Mouse (Mus musculus) spleen, embryonic (tissue): ENCODE data around the gene Hoxa7.

Experiments used
- CTCF ChIA-PET: fragments of 350-600 bp; sonication (Branson Sonifier 250); formaldehyde crosslinking; loops from one replicate; lab custom pipeline; 2022; lab: Charles Lee

Gene Hoxa7

GRCm38 (mm10) chr6:52215771-52216535, 5.7 kb downstream of the Hoxa7 start:
- CTCF ChIA-PET = no interaction called here

- CTCF ChIA-PET = no interaction called here
These were observed 6.6 kb downstream of the Hoxa7 start for GRCm38 (mm10) chr6:52215070-52215469.

GRCm38 (mm10) chr6:52214271-52214670, 7.4 kb downstream of the Hoxa7 start:
- CTCF ChIA-PET = interaction anchor here (0.6 to 0.7 kb wide), 2 partner anchors 386 to 1041 kb away, joined by 4 read pairs; no protein-coding TSS in a partner anchor

- CTCF ChIA-PET = interaction anchor here (0.6 to 0.7 kb wide), 2 partner anchors 499 to 1040 kb away, joined by 4 to 14 read pairs; no protein-coding TSS in a partner anchor
These were observed 8.3 kb downstream of the Hoxa7 start, which contains the start of the genes Hoxa3 and Gm28308 for GRCm38 (mm10) chr6:52213119-52213986. Hoxa3 (minus strand) TSS chr6:52213336. Gm28308 (minus strand) TSS chr6:52213339.

- CTCF ChIA-PET = interaction anchor here (1.5 kb wide), 1 partner anchor 28 kb away, joined by 4 read pairs; the partner anchor contains the start of gene Hoxa10
These were observed 9.0 kb downstream of the Hoxa7 start for GRCm38 (mm10) chr6:52212556-52213118.

- CTCF ChIA-PET = interaction anchor here (0.8 to 1.5 kb wide), 2 partner anchors 9 to 29 kb away, joined by 3 to 4 read pairs; partner anchors contain the start of gene Hoxa10
These were observed 9.7 kb downstream of the Hoxa7 start for GRCm38 (mm10) chr6:52211961-52212360.

- CTCF ChIA-PET = interaction anchor here (0.8 to 1.5 kb wide), 2 partner anchors 10 to 29 kb away, joined by 3 to 4 read pairs; partner anchors contain the start of gene Hoxa10
These were observed 10.3 kb downstream of the Hoxa7 start for GRCm38 (mm10) chr6:52211170-52211935.

GRCm38 (mm10) chr6:52209685-52210046, 12.0 kb downstream of the Hoxa7 start:
- CTCF ChIA-PET = interaction anchor here (1.0 kb wide), 1 partner anchor 12 kb away, joined by 4 read pairs; the partner anchor contains the start of gene Hoxa7

GRCm38 (mm10) chr6:52208868-52209684, 12.6 kb downstream of the Hoxa7 start:
- CTCF ChIA-PET = no interaction called here

- CTCF ChIA-PET = no interaction called here
These were observed 13.4 kb downstream of the Hoxa7 start, which contains the start of gene Hoxa6 for GRCm38 (mm10) chr6:52208072-52208867. Hoxa6 (minus strand) TSS chr6:52208722.

- CTCF ChIA-PET = no interaction called here
These were observed 14.0 kb downstream of the Hoxa7 start for GRCm38 (mm10) chr6:52207684-52207976.

- CTCF ChIA-PET = no interaction called here
These were observed 14.6 kb downstream of the Hoxa7 start for GRCm38 (mm10) chr6:52206882-52207683.

GRCm38 (mm10) chr6:52205638-52206621, 15.7 kb downstream of the Hoxa7 start:
- CTCF ChIA-PET = no interaction called here

GRCm38 (mm10) chr6:52205221-52205620, 16.4 kb downstream of the Hoxa7 start:
- CTCF ChIA-PET = no interaction called here

- CTCF ChIA-PET = no interaction called here
These were observed 17.5 kb downstream of the Hoxa7 start, which contains the start of gene Hoxa5 for GRCm38 (mm10) chr6:52204050-52204752. Hoxa5 (minus strand) TSS chr6:52204587.

GRCm38 (mm10) chr6:52203371-52204049, 18.1 kb downstream of the Hoxa7 start:
- CTCF ChIA-PET = no interaction called here
